Mouse (Mus musculus): ENCODE results near the gene Abhd2. TPM values are rescaled to one million over a fixed set of nuclear protein-coding genes. Genes with fewer than 3 reads are reported as not detected.

The Abhd2 gene
- polyA plus RNA-seq, 1 experiment from 2014 or later = 4.2 TPM

GRCm38 (mm10) chr7:79394666-79395065 is 121.7 kb downstream of the Abhd2 start:
- Histone ChIP-seq H3K4me3 (ENCODE audit: control insufficient read depth in 1 of 2, insufficient read depth in 1 of 2, low read depth in 1 of 2, low read length in 2 of 2) (no peak overlapping the region), H3K9ac (ENCODE audit: low read length) (no peak overlapping the region), H3K27ac (replicated peaks in 1 of 2; ENCODE audit: control insufficient read depth in 1 of 2, insufficient read depth in 1 of 2, low read depth in 2 of 2, low read length in 2 of 2) (no peak overlapping the region), H3K4me1 (ENCODE audit: control insufficient read depth in 2 of 2, insufficient read depth in 2 of 2, low read length in 2 of 2) (peaks cover 2 to 6% of the 10 kb centered on the region in 2 experiments; a peak in 2 of 4 replicates), H3K4me2 (ENCODE audit: low read length) (no peak overlapping the region), H3K36me3 (ENCODE audit: control insufficient read depth, insufficient read depth, low read length) (no peaks in the 10 kb centered on the region; the same call in 1 of the 2 replicates), H3K27me3 (ENCODE audit: control insufficient read depth, insufficient read depth, low read length) (no peaks in the 10 kb centered on the region), H3K9me3 (ENCODE audit: control insufficient read depth, low read length) (no peaks in the 10 kb centered on the region)
- WGBS = 77% methylated on average over 7 of the region's 7 CpGs
- no peak for ATAC-seq (ENCODE audit: insufficient number of reproducible peaks, insufficient read depth, low FRiP score, low read depth)

- Histone ChIP-seq H3K27ac (replicated peaks in 1 of 2; ENCODE audit: control insufficient read depth in 1 of 2, insufficient read depth in 1 of 2, low read depth in 2 of 2, low read length in 2 of 2) (no peak overlapping the region), H3K4me1 (ENCODE audit: control insufficient read depth in 2 of 2, insufficient read depth in 2 of 2, low read length in 2 of 2) (peaks cover 2 to 6% of the 10 kb centered on the region in 2 experiments; a peak in 2 of 4 replicates), H3K4me3 (ENCODE audit: control insufficient read depth in 1 of 2, insufficient read depth in 1 of 2, low read depth in 1 of 2, low read length in 2 of 2) (no peak overlapping the region), H3K36me3 (ENCODE audit: control insufficient read depth, insufficient read depth, low read length) (no peaks in the 10 kb centered on the region; the same call in 1 of the 2 replicates), H3K9ac (ENCODE audit: low read length) (no peak overlapping the region), H3K27me3 (ENCODE audit: control insufficient read depth, insufficient read depth, low read length) (no peaks in the 10 kb centered on the region), H3K4me2 (ENCODE audit: low read length) (no peak overlapping the region), H3K9me3 (ENCODE audit: control insufficient read depth, low read length) (no peaks in the 10 kb centered on the region)
- ATAC-seq (ENCODE audit: insufficient number of reproducible peaks, insufficient read depth, low FRiP score, low read depth) = no peak
- 86% methylated on average over 7 of the region's 7 CpGs for WGBS
These were observed 122.2 kb downstream of the Abhd2 start for GRCm38 (mm10) chr7:79395186-79395585.

- Histone ChIP-seq H3K4me1 (ENCODE audit: control insufficient read depth in 2 of 2, insufficient read depth in 2 of 2, low read length in 2 of 2) (peaks cover 2 to 5% of the 10 kb centered on the region in 2 experiments; a peak in 2 of 4 replicates), H3K27ac (replicated peaks in 1 of 2; ENCODE audit: control insufficient read depth in 1 of 2, insufficient read depth in 1 of 2, low read depth in 2 of 2, low read length in 2 of 2) (no peak overlapping the region), H3K9ac (ENCODE audit: low read length) (no peak overlapping the region), H3K4me2 (ENCODE audit: low read length) (no peak overlapping the region), H3K36me3 (ENCODE audit: control insufficient read depth, insufficient read depth, low read length) (no peaks in the 10 kb centered on the region; the same call in 1 of the 2 replicates), H3K4me3 (ENCODE audit: control insufficient read depth in 1 of 2, insufficient read depth in 1 of 2, low read depth in 1 of 2, low read length in 2 of 2) (no peak overlapping the region), H3K27me3 (ENCODE audit: control insufficient read depth, insufficient read depth, low read length) (no peaks in the 10 kb centered on the region), H3K9me3 (ENCODE audit: control insufficient read depth, low read length) (no peaks in the 10 kb centered on the region)
- 86% methylated on average over 10 of the region's 10 CpGs for WGBS
- no peak for ATAC-seq (ENCODE audit: insufficient number of reproducible peaks, insufficient read depth, low FRiP score, low read depth)
These were observed 124.5 kb downstream of the Abhd2 start for GRCm38 (mm10) chr7:79397446-79397963.

- H3K27me3 ChIP-seq (ENCODE audit: control insufficient read depth, insufficient read depth, low read length) = no peaks in the 10 kb centered on the region
- H3K4me1 ChIP-seq (ENCODE audit: control insufficient read depth in 2 of 2, insufficient read depth in 2 of 2, low read length in 2 of 2) = no peaks in the 10 kb centered on the region
- no peak overlapping the region for H3K4me3 ChIP-seq (ENCODE audit: control insufficient read depth in 1 of 2, insufficient read depth in 1 of 2, low read depth in 1 of 2, low read length in 2 of 2)
- no peak overlapping the region for H3K27ac ChIP-seq (replicated peaks in 1 of 2; ENCODE audit: control insufficient read depth in 1 of 2, insufficient read depth in 1 of 2, low read depth in 2 of 2, low read length in 2 of 2)
- H3K36me3 ChIP-seq (ENCODE audit: control insufficient read depth, insufficient read depth, low read length) = peaks cover 1% of the 10 kb centered on the region; the same call in 1 of the 2 replicates
- no peak overlapping the region for H3K9ac ChIP-seq (ENCODE audit: low read length)
- no peaks in the 10 kb centered on the region for H3K9me3 ChIP-seq (ENCODE audit: control insufficient read depth, low read length)
- no peak for ATAC-seq (ENCODE audit: insufficient number of reproducible peaks, insufficient read depth, low FRiP score, low read depth)
- no peak overlapping the region for H3K4me2 ChIP-seq (ENCODE audit: low read length)
- 83% methylated on average over 8 of the region's 8 CpGs for WGBS
These were observed 125.4 kb downstream of the Abhd2 start for GRCm38 (mm10) chr7:79398426-79398825.

GRCm38 (mm10) chr7:79398971-79399370 is 126.0 kb downstream of the Abhd2 start:
- H3K36me3 ChIP-seq (ENCODE audit: control insufficient read depth, insufficient read depth, low read length) = peaks cover 6% of the 10 kb centered on the region; the same call in 1 of the 2 replicates
- no peak overlapping the region for H3K4me3 ChIP-seq (ENCODE audit: control insufficient read depth in 1 of 2, insufficient read depth in 1 of 2, low read depth in 1 of 2, low read length in 2 of 2)
- H3K27me3 ChIP-seq (ENCODE audit: control insufficient read depth, insufficient read depth, low read length) = no peaks in the 10 kb centered on the region
- no peak overlapping the region for H3K9ac ChIP-seq (ENCODE audit: low read length)
- 69% methylated on average over 12 of the region's 12 CpGs for WGBS
- no peak overlapping the region for H3K4me2 ChIP-seq (ENCODE audit: low read length)
- ATAC-seq (ENCODE audit: insufficient number of reproducible peaks, insufficient read depth, low FRiP score, low read depth) = no peak
- H3K27ac ChIP-seq (replicated peaks in 1 of 2; ENCODE audit: control insufficient read depth in 1 of 2, insufficient read depth in 1 of 2, low read depth in 2 of 2, low read length in 2 of 2) = no peak overlapping the region
- H3K9me3 ChIP-seq (ENCODE audit: control insufficient read depth, low read length) = no peaks in the 10 kb centered on the region
- H3K4me1 ChIP-seq (ENCODE audit: control insufficient read depth in 2 of 2, insufficient read depth in 2 of 2, low read length in 2 of 2) = no peaks in the 10 kb centered on the region

- H3K9me3 ChIP-seq (ENCODE audit: control insufficient read depth, low read length) = no peaks in the 10 kb centered on the region
- no peak overlapping the region for H3K4me3 ChIP-seq (ENCODE audit: control insufficient read depth in 1 of 2, insufficient read depth in 1 of 2, low read depth in 1 of 2, low read length in 2 of 2)
- H3K27me3 ChIP-seq (ENCODE audit: control insufficient read depth, insufficient read depth, low read length) = no peaks in the 10 kb centered on the region
- ATAC-seq (ENCODE audit: insufficient number of reproducible peaks, insufficient read depth, low FRiP score, low read depth) = no peak
- peaks cover 9% of the 10 kb centered on the region for H3K36me3 ChIP-seq (ENCODE audit: control insufficient read depth, insufficient read depth, low read length)
- H3K27ac ChIP-seq (replicated peaks in 1 of 2; ENCODE audit: control insufficient read depth in 1 of 2, insufficient read depth in 1 of 2, low read depth in 2 of 2, low read length in 2 of 2) = no peak overlapping the region
- no peak overlapping the region for H3K4me2 ChIP-seq (ENCODE audit: low read length)
- WGBS = 77% methylated on average over 3 of the region's 3 CpGs
- H3K4me1 ChIP-seq (ENCODE audit: control insufficient read depth in 2 of 2, insufficient read depth in 2 of 2, low read length in 2 of 2) = no peaks in the 10 kb centered on the region
- no peak overlapping the region for H3K9ac ChIP-seq (ENCODE audit: low read length)
These were observed 127.3 kb downstream of the Abhd2 start for GRCm38 (mm10) chr7:79400296-79400695.

- H3K4me2 ChIP-seq (ENCODE audit: low read length) = no peak overlapping the region
- 84% methylated on average over 18 of the region's 18 CpGs for WGBS
- no peak overlapping the region for H3K4me3 ChIP-seq (ENCODE audit: control insufficient read depth in 1 of 2, insufficient read depth in 1 of 2, low read depth in 1 of 2, low read length in 2 of 2)
- no peak for ATAC-seq (ENCODE audit: insufficient number of reproducible peaks, insufficient read depth, low FRiP score, low read depth)
- H3K9ac ChIP-seq (ENCODE audit: low read length) = no peak overlapping the region
- peaks cover 10% of the 10 kb centered on the region; the same call in 1 of the 2 replicates for H3K36me3 ChIP-seq (ENCODE audit: control insufficient read depth, insufficient read depth, low read length)
- H3K9me3 ChIP-seq (ENCODE audit: control insufficient read depth, low read length) = no peaks in the 10 kb centered on the region
- H3K4me1 ChIP-seq (ENCODE audit: control insufficient read depth in 2 of 2, insufficient read depth in 2 of 2, low read length in 2 of 2) = no peaks in the 10 kb centered on the region
- H3K27ac ChIP-seq (replicated peaks in 1 of 2; ENCODE audit: control insufficient read depth in 1 of 2, insufficient read depth in 1 of 2, low read depth in 2 of 2, low read length in 2 of 2) = no peak overlapping the region
- no peaks in the 10 kb centered on the region for H3K27me3 ChIP-seq (ENCODE audit: control insufficient read depth, insufficient read depth, low read length)
These were observed 141.7 kb downstream of the Abhd2 start for GRCm38 (mm10) chr7:79414449-79415375.

All from heart, embryonic 14.5 days (tissue).